Mouse (Mus musculus): ENCODE results near the gene Xndc1.

DNA sequence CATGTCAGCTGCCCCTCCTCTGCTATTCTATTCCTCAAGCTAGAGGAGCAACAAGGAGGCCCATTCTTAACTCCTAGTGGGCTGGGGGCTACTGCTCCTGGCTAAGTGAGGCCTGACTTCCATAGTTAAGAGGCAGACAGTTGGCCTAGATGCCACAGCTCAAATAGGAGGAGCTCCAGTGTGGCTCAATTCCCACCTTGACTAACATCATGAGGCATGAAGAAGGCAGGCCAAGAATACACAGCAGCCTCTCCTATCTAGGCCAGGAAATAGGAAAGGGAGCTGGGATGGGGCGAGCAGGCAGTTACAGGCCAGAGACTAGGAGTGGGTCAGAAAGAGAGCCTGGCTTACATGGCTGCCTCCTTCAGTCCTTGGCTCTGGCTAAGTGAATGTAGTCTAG lies 42.9 kb downstream of the Xndc1 start:
- no peak for TF ChIP-seq CTCF (conservative IDR thresholded peaks at IDR 0.05; ENCODE audit: insufficient read depth, insufficient read length, low read depth, low read length)
- no peak for TF ChIP-seq POLR2A (IDR thresholded peaks at IDR 0.05; ENCODE audit: low read depth, low read length)

All from kidney, adult 2 months (tissue).